Mouse (Mus musculus) thymus, adult 2 months (tissue): ENCODE data around the gene Rock2.

ENCODE experiments used
- CTCF ChIP-seq: fragments of 200-500 bp; IDR thresholded peaks from 2 replicates; pipeline ENCODE4 v1.5.1; 2012; ENCODE audit warnings: mild to moderate bottlenecking, control low read depth, low read length, moderate library complexity, borderline replicate concordance; ENCODE audit not compliant: control insufficient read depth, poor library complexity, insufficient read depth; ENCODE audit errors: extremely low read depth
- POLR2A ChIP-seq: fragments of 200-500 bp; IDR thresholded peaks from 2 replicates; pipeline ENCODE4 v1.6.1; 2012; ENCODE audit warnings: mild to moderate bottlenecking, low read length, control low read depth, moderate library complexity; ENCODE audit not compliant: control insufficient read depth, poor library complexity, insufficient read depth; ENCODE audit errors: extremely low read depth

- no peak for TF ChIP-seq CTCF
- no peak for TF ChIP-seq POLR2A
These were observed 64.2 kb downstream of the Rock2 start for GRCm38 (mm10) chr12:16958851-16959250.
